Mouse (Mus musculus) testis, adult 2 months (tissue): ENCODE results near the gene Nckap5. TPM values are rescaled to one million over a fixed set of nuclear protein-coding genes. Genes with fewer than 3 reads are reported as not detected.
"Not testable (repeated sequence)": the region's sequence is repeated elsewhere in the genome, so short reads cannot be mapped to it uniquely, and the experiment has no call there.

Source experiments
- H3K27ac ChIP-seq: fragments of 200-500 bp; 2 replicates; pipeline ENCODE4 v1.5.1; 2012; ENCODE audit warnings: low read depth, low read length; ENCODE audit not compliant: control insufficient read depth, insufficient read depth
- H3K27me3 ChIP-seq: fragments of 200-500 bp; 2 replicates; pipeline ENCODE4 v1.6.1; 2012; ENCODE audit warnings: mild to moderate bottlenecking, low read length, moderate library complexity; ENCODE audit not compliant: control insufficient read depth, insufficient read depth
- H3K36me3 ChIP-seq: fragments of 200-500 bp; 2 replicates; pipeline ENCODE4 v1.6.1; 2012; ENCODE audit warnings: mild to moderate bottlenecking, low read length; ENCODE audit not compliant: control insufficient read depth, insufficient read depth
- H3K4me1 ChIP-seq: fragments of 200-500 bp; 2 replicates; pipeline ENCODE4 v1.6.1; 2012; ENCODE audit warnings: low read length; ENCODE audit not compliant: control insufficient read depth, insufficient read depth
- H3K4me3 ChIP-seq: fragments of 200-500 bp; 2 replicates; pipeline ENCODE4 v1.5.1; 2012; ENCODE audit warnings: low read depth, mild to moderate bottlenecking, low read length, moderate library complexity, mixed read lengths; ENCODE audit not compliant: control insufficient read depth
- CTCF ChIP-seq: fragments of 200-500 bp; IDR thresholded peaks from 2 replicates; pipeline ENCODE4 v1.5.1; 2012; ENCODE audit warnings: low read depth, mild to moderate bottlenecking, inconsistent platforms, low read length, moderate library complexity; ENCODE audit not compliant: control insufficient read depth, insufficient read depth, insufficient replicate concordance
- POLR2A ChIP-seq: fragments of 200-500 bp; IDR thresholded peaks from 2 replicates; pipeline ENCODE4 v1.6.1; 2012; ENCODE audit warnings: low read depth, mild to moderate bottlenecking, inconsistent platforms, low read length, moderate library complexity; ENCODE audit not compliant: control insufficient read depth
- polyA plus RNA-seq: library from polyadenylated mRNA; depleted of rRNA; stranded (reverse); fragments of >200 nt; gene quantifications from 2 replicates; pipeline ENCODE4 v1.2.3, GENCODE M21; 2012

Nckap5 gene
- polyA plus RNA-seq, 1 experiment: 1.0 TPM

- Histone ChIP-seq H3K4me3 (no peak overlapping the region), H3K27ac (no peak overlapping the region), H3K4me1 (no peaks in the 10 kb centered on the region), H3K36me3 (no peaks in the 10 kb centered on the region), H3K27me3 (no peaks in the 10 kb centered on the region)
- no peak for TF ChIP-seq CTCF
- TF ChIP-seq POLR2A: no peak
Observed at GRCm38 (mm10) chr1:126806994-126807611, 23.5 kb downstream of the Nckap5 start.

GRCm38 (mm10) chr1:126806548-126806947 lies 24.1 kb downstream of the Nckap5 start:
- no peak for TF ChIP-seq POLR2A
- TF ChIP-seq CTCF: no peak
- H3K4me1 ChIP-seq: no peaks in the 10 kb centered on the region
- H3K27me3 ChIP-seq: no peaks in the 10 kb centered on the region
- H3K36me3 ChIP-seq: no peaks in the 10 kb centered on the region
- no peak overlapping the region for H3K4me3 ChIP-seq
- H3K27ac ChIP-seq: no peak overlapping the region

- Histone ChIP-seq H3K4me1 (no peaks in the 10 kb centered on the region), H3K27ac (no peak overlapping the region), H3K27me3 (no peaks in the 10 kb centered on the region), H3K36me3 (no peaks in the 10 kb centered on the region), H3K4me3 (no peak overlapping the region)
- no peak for TF ChIP-seq CTCF
- no peak for TF ChIP-seq POLR2A
Observed at GRCm38 (mm10) chr1:126802405-126802804, 28.2 kb downstream of the Nckap5 start.

- Histone ChIP-seq H3K36me3 (no peaks in the 10 kb centered on the region), H3K4me1 (no peaks in the 10 kb centered on the region), H3K4me3 (no peak overlapping the region), H3K27ac (no peak overlapping the region), H3K27me3 (no peaks in the 10 kb centered on the region)
- TF ChIP-seq POLR2A: no peak
Observed at GRCm38 (mm10) chr1:126801706-126802105, 28.9 kb downstream of the Nckap5 start.

- H3K36me3 ChIP-seq: no peaks in the 10 kb centered on the region
- no peak overlapping the region for H3K27ac ChIP-seq
- TF ChIP-seq POLR2A (no peak), CTCF (no peak)
- H3K4me1 ChIP-seq: no peaks in the 10 kb centered on the region
- no peak overlapping the region for H3K4me3 ChIP-seq
- H3K27me3 ChIP-seq: no peaks in the 10 kb centered on the region
Observed at GRCm38 (mm10) chr1:126799379-126799798, 31.2 kb downstream of the Nckap5 start.

- H3K4me3 ChIP-seq, H3K4me1 ChIP-seq, H3K27me3 ChIP-seq, H3K27ac ChIP-seq, H3K36me3 ChIP-seq: not testable (repeated sequence)
Observed at GRCm38 (mm10) chr1:126780354-126780941, 50.2 kb downstream of the Nckap5 start.

GRCm38 (mm10) chr1:126773947-126774346 lies 56.7 kb downstream of the Nckap5 start:
- H3K4me1 ChIP-seq, H3K27ac ChIP-seq, H3K36me3 ChIP-seq, H3K4me3 ChIP-seq, H3K27me3 ChIP-seq: not testable (repeated sequence)

- H3K27ac ChIP-seq: no peak overlapping the region
- no peaks in the 10 kb centered on the region for H3K27me3 ChIP-seq
- no peaks in the 10 kb centered on the region for H3K4me1 ChIP-seq
- no peak overlapping the region for H3K4me3 ChIP-seq
- no peak for TF ChIP-seq POLR2A
- TF ChIP-seq CTCF: no peak
- no peaks in the 10 kb centered on the region for H3K36me3 ChIP-seq
Observed at GRCm38 (mm10) chr1:126766971-126767370, 63.6 kb downstream of the Nckap5 start.
